Mouse (Mus musculus): ENCODE results near the gene Lamb3. TPM values are rescaled to one million over a fixed set of nuclear protein-coding genes. Genes with fewer than 3 reads are reported as not detected.
A peak's percentile ranks its signal among the peaks of the same experiment; 100 is the strongest.

The Lamb3 gene
- polyA plus RNA-seq, 1 experiment from 2014 or later: 1.2 TPM

DNA sequence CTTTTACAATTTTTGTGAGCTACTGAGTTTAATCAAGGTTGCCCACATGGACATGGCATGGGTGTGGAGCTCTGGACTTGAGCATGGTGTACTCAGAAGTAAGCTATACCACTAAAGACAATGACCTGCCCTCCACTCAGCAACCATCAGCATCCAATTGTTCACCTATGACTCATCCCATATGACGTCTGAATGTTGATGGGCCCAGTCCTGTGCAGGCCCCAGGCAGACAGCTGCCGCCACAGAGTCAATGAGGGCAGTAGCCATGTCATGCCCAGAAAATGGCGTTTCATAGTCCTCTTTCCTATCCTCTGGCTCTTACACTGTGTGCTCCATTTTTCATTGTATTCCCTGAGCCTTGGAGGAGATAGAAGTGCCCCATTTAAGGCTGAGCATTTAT, 8.5 kb downstream of the Lamb3 start:
- Histone ChIP-seq H3K4me2 (ENCODE audit: low read depth, low read length) (no peak overlapping the region), H3K4me1 (ENCODE audit: control insufficient read depth, low read depth, low read length) (no peaks in the 10 kb centered on the region), H3K27ac (ENCODE audit: low read length) (no peak overlapping the region), H3K27me3 (ENCODE audit: control insufficient read depth, insufficient read depth, low read depth, low read length) (no peaks in the 10 kb centered on the region), H3K9ac (ENCODE audit: low read depth, low read length) (no peak overlapping the region), H3K9me3 (replicated peaks; ENCODE audit: control insufficient read depth, low read length) (no peaks in the 10 kb centered on the region), H3K36me3 (ENCODE audit: control insufficient read depth, insufficient read depth) (no peaks in the 10 kb centered on the region), H3K4me3 (ENCODE audit: low read depth, low read length) (no peak overlapping the region)
- 40% methylated on average over 3 of the region's 3 CpGs for WGBS (ENCODE audit: insufficient replicate concordance)
- no peak for ATAC-seq (ENCODE audit: low read depth)

- H3K4me2 ChIP-seq (ENCODE audit: low read depth, low read length): no peak overlapping the region
- no peak for ATAC-seq (ENCODE audit: low read depth)
- no peaks in the 10 kb centered on the region for H3K4me1 ChIP-seq (ENCODE audit: control insufficient read depth, low read depth, low read length)
- no peak overlapping the region for H3K27ac ChIP-seq (ENCODE audit: low read length)
- no peaks in the 10 kb centered on the region for H3K9me3 ChIP-seq (replicated peaks; ENCODE audit: control insufficient read depth, low read length)
- 56% methylated on average over 5 of the region's 5 CpGs for WGBS (ENCODE audit: insufficient replicate concordance)
- H3K4me3 ChIP-seq (ENCODE audit: low read depth, low read length): no peak overlapping the region
- no peaks in the 10 kb centered on the region for H3K27me3 ChIP-seq (ENCODE audit: control insufficient read depth, insufficient read depth, low read depth, low read length)
- H3K9ac ChIP-seq (ENCODE audit: low read depth, low read length): no peak overlapping the region
- H3K36me3 ChIP-seq (ENCODE audit: control insufficient read depth, insufficient read depth): no peaks in the 10 kb centered on the region
These were observed 12.9 kb downstream of the Lamb3 start for GRCm38 (mm10) chr1:193220408-193220807.

- no peaks in the 10 kb centered on the region for H3K9me3 ChIP-seq (replicated peaks; ENCODE audit: control insufficient read depth, low read length)
- no peak overlapping the region for H3K27ac ChIP-seq (ENCODE audit: low read length)
- H3K27me3 ChIP-seq (ENCODE audit: control insufficient read depth, insufficient read depth, low read depth, low read length): no peaks in the 10 kb centered on the region
- no peak overlapping the region for H3K9ac ChIP-seq (ENCODE audit: low read depth, low read length)
- H3K36me3 ChIP-seq (ENCODE audit: control insufficient read depth, insufficient read depth): no peaks in the 10 kb centered on the region
- H3K4me1 ChIP-seq (ENCODE audit: control insufficient read depth, low read depth, low read length): no peaks in the 10 kb centered on the region
- H3K4me2 ChIP-seq (ENCODE audit: low read depth, low read length): no peak overlapping the region
- no peak for ATAC-seq (ENCODE audit: low read depth)
- H3K4me3 ChIP-seq (ENCODE audit: low read depth, low read length): no peak overlapping the region
- 60% methylated on average over 3 of the region's 3 CpGs for WGBS (ENCODE audit: insufficient replicate concordance)
These were observed 18.0 kb downstream of the Lamb3 start for GRCm38 (mm10) chr1:193225531-193225930.

DNA sequence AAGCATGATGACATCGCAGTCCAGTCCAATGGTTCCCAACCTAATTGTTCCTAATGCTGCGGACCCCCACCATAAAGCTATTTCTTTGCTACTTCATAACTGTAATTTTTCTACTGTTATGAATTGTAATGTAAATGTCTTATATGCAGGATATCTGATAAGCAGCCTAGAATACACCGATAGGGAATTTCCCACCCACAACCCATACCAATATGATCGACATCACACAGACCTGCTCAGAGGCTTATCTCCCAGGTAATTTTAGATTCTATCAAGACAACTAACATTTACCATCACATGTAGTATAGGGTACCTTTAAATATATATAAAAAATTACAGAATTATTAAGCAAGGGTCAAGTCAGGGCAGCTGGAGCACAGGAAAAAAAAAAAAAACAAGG, 18.6 kb downstream of the Lamb3 start:
- Histone ChIP-seq H3K4me2 (ENCODE audit: low read depth, low read length) (no peak overlapping the region), H3K9ac (ENCODE audit: low read depth, low read length) (no peak overlapping the region), H3K27me3 (ENCODE audit: control insufficient read depth, insufficient read depth, low read depth, low read length) (no peaks in the 10 kb centered on the region), H3K36me3 (ENCODE audit: control insufficient read depth, insufficient read depth) (no peaks in the 10 kb centered on the region), H3K27ac (ENCODE audit: low read length) (no peak overlapping the region), H3K9me3 (replicated peaks; ENCODE audit: control insufficient read depth, low read length) (no peaks in the 10 kb centered on the region), H3K4me3 (ENCODE audit: low read depth, low read length) (no peak overlapping the region), H3K4me1 (ENCODE audit: control insufficient read depth, low read depth, low read length) (no peaks in the 10 kb centered on the region; the same call in 1 of the 2 replicates)
- WGBS (ENCODE audit: insufficient replicate concordance): 76% methylated on average over 4 of the region's 4 CpGs
- ATAC-seq (ENCODE audit: low read depth): no peak

DNA sequence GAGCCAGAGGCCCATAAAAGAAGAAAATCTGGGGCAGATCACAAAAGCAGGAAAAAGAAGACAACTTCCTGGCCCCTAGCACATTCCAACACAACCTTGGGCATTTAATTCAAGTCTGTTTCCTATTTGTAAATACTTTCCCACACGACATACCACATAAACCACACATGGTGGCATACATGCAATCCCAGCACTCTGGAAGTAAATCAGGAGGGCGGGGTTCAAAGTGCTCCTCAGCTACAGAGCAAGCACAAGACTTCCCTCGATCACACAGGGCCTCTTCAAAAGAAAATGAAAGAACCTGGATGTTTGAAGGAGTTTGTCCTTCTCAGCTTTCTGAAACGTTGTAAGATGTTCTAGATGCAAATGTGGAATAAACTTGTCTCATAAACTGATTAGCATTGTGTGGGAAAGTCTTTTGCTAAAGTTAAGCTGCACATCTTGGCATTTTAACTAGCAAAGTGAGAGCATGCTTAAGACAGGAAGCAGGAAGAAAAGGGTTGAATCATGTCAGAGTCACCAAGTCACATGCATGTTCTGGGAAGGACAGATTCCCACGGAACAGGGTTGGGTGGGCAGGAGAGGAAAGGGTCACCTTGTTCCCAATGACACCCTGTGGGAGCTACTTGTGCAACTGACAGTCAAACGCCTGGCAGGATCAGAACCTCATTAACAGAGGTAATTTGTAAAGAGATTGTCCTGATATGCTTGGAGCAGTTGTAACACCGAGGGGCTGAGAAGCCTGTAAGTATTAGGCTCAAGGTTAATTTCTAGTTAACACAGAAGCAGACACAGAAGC, 19.4 kb downstream of the Lamb3 start:
- H3K27me3 ChIP-seq (ENCODE audit: control insufficient read depth, insufficient read depth, low read depth, low read length): no peaks in the 10 kb centered on the region
- H3K4me2 ChIP-seq (ENCODE audit: low read depth, low read length): no peak overlapping the region
- no peak overlapping the region for H3K4me3 ChIP-seq (ENCODE audit: low read depth, low read length)
- H3K36me3 ChIP-seq (ENCODE audit: control insufficient read depth, insufficient read depth): no peaks in the 10 kb centered on the region
- 25% methylated on average over 7 of the region's 7 CpGs for WGBS (ENCODE audit: insufficient replicate concordance)
- no peaks in the 10 kb centered on the region for H3K9me3 ChIP-seq (replicated peaks; ENCODE audit: control insufficient read depth, low read length)
- H3K27ac ChIP-seq (ENCODE audit: low read length): no peak overlapping the region
- H3K4me1 ChIP-seq (ENCODE audit: control insufficient read depth, low read depth, low read length): no peaks in the 10 kb centered on the region; the same call in 1 of the 2 replicates
- ATAC-seq (ENCODE audit: low read depth): no peak
- no peak overlapping the region for H3K9ac ChIP-seq (ENCODE audit: low read depth, low read length)

GRCm38 (mm10) chr1:193227537-193227936, 20.0 kb downstream of the Lamb3 start:
- Histone ChIP-seq H3K4me2 (ENCODE audit: low read depth, low read length) (no peak overlapping the region), H3K27me3 (ENCODE audit: control insufficient read depth, insufficient read depth, low read depth, low read length) (no peaks in the 10 kb centered on the region), H3K27ac (ENCODE audit: low read length) (no peak overlapping the region), H3K9me3 (replicated peaks; ENCODE audit: control insufficient read depth, low read length) (no peaks in the 10 kb centered on the region), H3K9ac (ENCODE audit: low read depth, low read length) (no peak overlapping the region), H3K36me3 (ENCODE audit: control insufficient read depth, insufficient read depth) (no peaks in the 10 kb centered on the region), H3K4me3 (ENCODE audit: low read depth, low read length) (no peak overlapping the region), H3K4me1 (ENCODE audit: control insufficient read depth, low read depth, low read length) (no peaks in the 10 kb centered on the region; the same call in 1 of the 2 replicates)
- ATAC-seq (ENCODE audit: low read depth): no peak
- WGBS (ENCODE audit: insufficient replicate concordance): 76% methylated on average over 4 of the region's 4 CpGs

GRCm38 (mm10) chr1:193229570-193229969, 22.1 kb downstream of the Lamb3 start:
- Histone ChIP-seq H3K4me3 (ENCODE audit: low read depth, low read length) (no peak overlapping the region), H3K4me1 (ENCODE audit: control insufficient read depth, low read depth, low read length) (no peaks in the 10 kb centered on the region; the same call in 1 of the 2 replicates), H3K27me3 (ENCODE audit: control insufficient read depth, insufficient read depth, low read depth, low read length) (no peaks in the 10 kb centered on the region), H3K36me3 (ENCODE audit: control insufficient read depth, insufficient read depth) (no peaks in the 10 kb centered on the region), H3K9ac (ENCODE audit: low read depth, low read length) (no peak overlapping the region), H3K27ac (ENCODE audit: low read length) (no peak overlapping the region), H3K9me3 (replicated peaks; ENCODE audit: control insufficient read depth, low read length) (no peaks in the 10 kb centered on the region), H3K4me2 (ENCODE audit: low read depth, low read length) (no peak overlapping the region)
- 67% methylated on average over 5 of the region's 5 CpGs for WGBS (ENCODE audit: insufficient replicate concordance)
- ATAC-seq (ENCODE audit: low read depth): peak; percentile 45; the same call in 1 of the 2 replicates

GRCm38 (mm10) chr1:193230531-193230930, 23.0 kb downstream of the Lamb3 start:
- ATAC-seq (ENCODE audit: low read depth): no peak; the same call in 1 of the 2 replicates
- H3K4me3 ChIP-seq (ENCODE audit: low read depth, low read length): no peak overlapping the region
- no peaks in the 10 kb centered on the region for H3K9me3 ChIP-seq (replicated peaks; ENCODE audit: control insufficient read depth, low read length)
- no peak overlapping the region for H3K9ac ChIP-seq (ENCODE audit: low read depth, low read length)
- H3K36me3 ChIP-seq (ENCODE audit: control insufficient read depth, insufficient read depth): no peaks in the 10 kb centered on the region
- H3K4me2 ChIP-seq (ENCODE audit: low read depth, low read length): no peak overlapping the region
- H3K4me1 ChIP-seq (ENCODE audit: control insufficient read depth, low read depth, low read length): no peaks in the 10 kb centered on the region; the same call in 1 of the 2 replicates
- WGBS (ENCODE audit: insufficient replicate concordance): 52% methylated on average over 3 of the region's 3 CpGs
- H3K27me3 ChIP-seq (ENCODE audit: control insufficient read depth, insufficient read depth, low read depth, low read length): no peaks in the 10 kb centered on the region
- H3K27ac ChIP-seq (ENCODE audit: low read length): no peak overlapping the region

GRCm38 (mm10) chr1:193230935-193231334, 23.4 kb downstream of the Lamb3 start:
- Histone ChIP-seq H3K27me3 (ENCODE audit: control insufficient read depth, insufficient read depth, low read depth, low read length) (no peaks in the 10 kb centered on the region), H3K4me2 (ENCODE audit: low read depth, low read length) (no peak overlapping the region), H3K27ac (ENCODE audit: low read length) (no peak overlapping the region), H3K4me1 (ENCODE audit: control insufficient read depth, low read depth, low read length) (no peaks in the 10 kb centered on the region; the same call in 1 of the 2 replicates), H3K36me3 (ENCODE audit: control insufficient read depth, insufficient read depth) (no peaks in the 10 kb centered on the region), H3K4me3 (ENCODE audit: low read depth, low read length) (no peak overlapping the region), H3K9me3 (replicated peaks; ENCODE audit: control insufficient read depth, low read length) (no peaks in the 10 kb centered on the region), H3K9ac (ENCODE audit: low read depth, low read length) (no peak overlapping the region)
- ATAC-seq (ENCODE audit: low read depth): peak; percentile 41; the same call in 1 of the 2 replicates
- WGBS (ENCODE audit: insufficient replicate concordance): 27% methylated on average over 5 of the region's 5 CpGs

Measured in liver, embryonic 16.5 days (tissue).